In the genomic region with DNA sequence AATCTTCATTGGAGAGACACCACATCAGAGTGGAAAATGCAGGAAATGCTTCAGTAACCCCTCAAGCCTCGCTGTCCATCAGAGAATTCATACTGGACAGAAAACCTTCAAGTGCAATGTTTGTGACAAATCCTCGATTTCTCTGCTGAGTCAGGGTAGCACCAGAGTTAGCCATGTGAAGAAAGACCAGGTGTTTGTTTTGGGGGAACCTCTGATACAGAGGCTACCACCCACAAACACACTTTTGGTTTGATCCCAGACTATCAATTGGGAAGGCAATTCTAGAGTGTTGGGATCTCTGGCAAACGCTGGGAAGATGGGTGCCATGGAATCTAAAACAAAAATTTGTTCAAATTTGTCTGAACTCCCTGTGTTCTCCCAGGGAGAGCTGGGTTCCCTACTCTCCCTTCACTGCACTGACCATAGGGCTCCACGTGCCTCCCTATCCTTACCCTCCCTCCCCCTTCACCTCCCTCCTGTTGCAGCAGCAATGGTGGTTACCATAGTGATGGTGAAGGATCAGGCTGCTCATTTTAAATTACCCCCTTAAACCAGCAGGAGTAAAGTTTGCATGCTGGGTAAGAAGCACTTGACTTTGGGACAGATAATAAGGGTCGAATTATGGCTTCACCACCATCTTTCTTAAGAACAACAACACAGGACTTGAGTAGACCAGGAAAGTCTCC, we compare ENCODE assay signal across 15 mouse cellular contexts. TPM values are rescaled to one million over a fixed set of nuclear protein-coding genes. Genes with fewer than 3 reads are reported as not detected.
DNase-seq lines count a peak whose midpoint lies in the region; ATAC-seq and TF ChIP-seq lines count a peak whose summit lies in the region.
"Had no signal": no experiment of that assay in that cellular context is flagged by ENCODE, and none has a peak within 500 bp of the region (broad histone marks: within the 10 kb centered on the region; RNA-seq: fewer than 3 reads in every experiment).

No protein-coding gene starts in this region.

- DNase-seq in adrenal gland, adult 2 months = peak; percentile 19
- DNase-seq in adrenal gland, adult 18-20 months (ENCODE audit: low spot score in 2 of 2) = no peak
- DNase-seq in heart, adult 2 months = no peak
- DNase-seq in heart, postnatal 4 days = no peak
- DNase-seq in limb, embryonic 10.5 days (ENCODE audit: low spot score) = no peak
- peak; percentile 3 for DNase-seq in brain, embryonic 14.5 days (ENCODE audit: low read depth)
- DNase-seq in gastrocnemius, postnatal 36 days = no peak
- DNase-seq: kidney, adult 9 months had no signal

- no peak overlapping the region for H3K9ac ChIP-seq in heart, adult 2 months (ENCODE audit: low read depth, low read length)
- H3K9ac ChIP-seq in limb, embryonic 13.5 days = no peak overlapping the region
- H3K9ac ChIP-seq: intestine, embryonic 15.5 days; liver, embryonic 14.5 days; midbrain, embryonic 12.5 days had no signal

- TF ChIP-seq CTCF in heart, adult 2 months (IDR thresholded peaks at IDR 0.05) = no peak
- no peak for TF ChIP-seq CTCF in brain, embryonic 14.5 days (IDR thresholded peaks at IDR 0.05; ENCODE audit: borderline replicate concordance, extremely low read depth, insufficient read depth, insufficient read length)

- WGBS in heart, adult 2 months = 72% methylated on average over 5 of the region's 5 CpGs
- WGBS in limb, embryonic 13.5 days = 74% methylated on average over 5 of the region's 5 CpGs
- 73% methylated on average over 5 of the region's 5 CpGs for WGBS in limb, embryonic 10.5 days

- H3K27ac ChIP-seq in heart, adult 2 months = peak overlapping the region; percentile 99
- no peak overlapping the region for H3K27ac ChIP-seq in limb, embryonic 13.5 days
- H3K27ac ChIP-seq in limb, embryonic 10.5 days = no peak overlapping the region
- H3K27ac ChIP-seq: liver, embryonic 14.5 days had no signal

- TF ChIP-seq EP300 in heart, adult 2 months (IDR thresholded peaks at IDR 0.05; ENCODE audit: insufficient read depth, low read depth, low read length) = no peak

- intact Hi-C loops in heart, adult 2 months (cut with DNase I) = loop anchor here (10.0 kb wide), 2 partner anchors 296 to 586 kb away; partner anchors contain the start of gene Ppp2r1a
- intact Hi-C loops in gastrocnemius, postnatal 36 days (cut with DNase I) = no loop called here

- peaks cover 6% of the 10 kb centered on the region for H3K4me1 ChIP-seq in heart, adult 2 months (ENCODE audit: control insufficient read depth, insufficient read depth, low read length)
- peaks cover 24% of the 10 kb centered on the region for H3K4me1 ChIP-seq in limb, embryonic 13.5 days
- peaks cover 25% of the 10 kb centered on the region for H3K4me1 ChIP-seq in limb, embryonic 10.5 days

- ATAC-seq in limb, embryonic 13.5 days (ENCODE audit: low FRiP score, low read depth) = no peak
- ATAC-seq: CD4-positive, CD25-positive, alpha-beta regulatory T cell, adult 4 months; intestine, embryonic 15.5 days had no signal

- H3K79me2 ChIP-seq in heart, adult 2 months (replicated peaks; ENCODE audit: control insufficient read depth, insufficient read depth, low read length) = no peaks in the 10 kb centered on the region

- H3K4me2 ChIP-seq in limb, embryonic 13.5 days (replicated peaks) = peak overlapping the region; percentile 71; the same call in 1 of the 2 replicates

- H3K4me3 ChIP-seq in heart, adult 2 months = no peak overlapping the region; the same call in 1 of the 2 replicates
- H3K4me3 ChIP-seq in limb, embryonic 13.5 days = no peak overlapping the region
- H3K4me3 ChIP-seq in limb, embryonic 10.5 days = no peak overlapping the region

- TF ChIP-seq POLR2A in heart, adult 2 months (IDR thresholded peaks at IDR 0.05; ENCODE audit: insufficient read depth, low read depth, low read length) = no peak
- no peak for TF ChIP-seq POLR2A in brain, embryonic 14.5 days (IDR thresholded peaks at IDR 0.05; ENCODE audit: borderline replicate concordance, extremely low read depth, insufficient read depth, insufficient read length, poor library complexity, severe bottlenecking)

- no peaks in the 10 kb centered on the region for H3K27me3 ChIP-seq in heart, adult 2 months (ENCODE audit: control insufficient read depth, insufficient read depth, low read length)
- H3K27me3 ChIP-seq in limb, embryonic 13.5 days = no peaks in the 10 kb centered on the region
- no peaks in the 10 kb centered on the region for H3K27me3 ChIP-seq in limb, embryonic 10.5 days (ENCODE audit: low read depth, poor library complexity, severe bottlenecking)
- H3K27me3 ChIP-seq: hindbrain, embryonic 13.5 days; intestine, embryonic 15.5 days; midbrain, embryonic 12.5 days had no signal

- no peaks in the 10 kb centered on the region for H3K9me3 ChIP-seq in limb, embryonic 13.5 days
- no peaks in the 10 kb centered on the region for H3K9me3 ChIP-seq in limb, embryonic 10.5 days (replicated peaks)
- H3K9me3 ChIP-seq: G1E; hindbrain, embryonic 13.5 days; intestine, embryonic 15.5 days; midbrain, embryonic 12.5 days had no signal

- peaks cover 8% of the 10 kb centered on the region for H3K36me3 ChIP-seq in heart, adult 2 months (ENCODE audit: control insufficient read depth, insufficient read depth, low read length)
- no peaks in the 10 kb centered on the region for H3K36me3 ChIP-seq in limb, embryonic 13.5 days
- no peaks in the 10 kb centered on the region for H3K36me3 ChIP-seq in limb, embryonic 10.5 days
- H3K36me3 ChIP-seq: G1E; hindbrain, embryonic 13.5 days; intestine, embryonic 15.5 days; midbrain, embryonic 12.5 days had no signal

RNA-seq across cellular contexts. Expression of gene Zfp52, which starts 4.6 kb away (rescaled TPM):
- 10 to 100 TPM; 19.7 to 40.9 TPM for total RNA-seq in adrenal gland, adult 2 months (2021)
- polyA plus RNA-seq in adrenal gland, adult 2 months (2012; rRNA removed) = 0.17 and 0.26 TPM in 2 replicates
- total RNA-seq in adrenal gland, adult 18-20 months (2021) = 10 to 100 TPM; 21.3 to 41.2 TPM
- total RNA-seq in heart, adult 2 months (2021) = 1 to 10 TPM; 3.5 to 5.9 TPM
- polyA plus RNA-seq in heart, adult 2 months (2012; rRNA removed) = 1.1 and 1.9 TPM in 2 replicates
- 1 to 10 TPM; 6.7 to 7.6 TPM for total RNA-seq in heart, postnatal 4 days (2021)
- polyA plus RNA-seq in limb, embryonic 13.5 days (2015; fragmentation: Nextera tagmentation; extraction: Ambion mirVana) = 4.9 and 5.1 TPM in 2 replicates
- polyA plus RNA-seq in limb, embryonic 10.5 days (2016; fragmentation: Nextera tagmentation; extraction: Ambion mirVana) = 2.0 and 2.6 TPM in 2 replicates
- 1.0 and 1.5 TPM in 2 replicates for polyA plus RNA-seq in brain, embryonic 14.5 days (2012; rRNA removed)
- 1 to 10 TPM; 4.0 to 5.5 TPM for total RNA-seq in gastrocnemius, postnatal 36 days (2021)

RNA-seq across cellular contexts. Expression of gene Zfp948, which starts 36.0 kb away (rescaled TPM):
- 10 to 100 TPM in 1 of 2 experiments, 1 to 10 TPM in 1; 5.7 to 14.8 TPM for total RNA-seq in adrenal gland, adult 2 months (2021)
- 0.21 and 0.27 TPM in 2 replicates for polyA plus RNA-seq in adrenal gland, adult 2 months (2012; rRNA removed)
- 10 to 100 TPM in 1 of 2 experiments, 1 to 10 TPM in 1; 9.7 to 12.3 TPM for total RNA-seq in adrenal gland, adult 18-20 months (2021)
- total RNA-seq in heart, adult 2 months (2021) = 1 to 10 TPM; 2.7 to 3.7 TPM
- polyA plus RNA-seq in heart, adult 2 months (2012; rRNA removed) = 1.2 and 3.0 TPM in 2 replicates
- 10 to 100 TPM; 11.0 to 12.7 TPM for total RNA-seq in heart, postnatal 4 days (2021)
- polyA plus RNA-seq in limb, embryonic 13.5 days (2015; fragmentation: Nextera tagmentation; extraction: Ambion mirVana) = 16.9 and 17.9 TPM in 2 replicates
- 13.0 and 13.5 TPM in 2 replicates for polyA plus RNA-seq in limb, embryonic 10.5 days (2016; fragmentation: Nextera tagmentation; extraction: Ambion mirVana)
- polyA plus RNA-seq in brain, embryonic 14.5 days (2012; rRNA removed) = 12.1 and 14.4 TPM in 2 replicates
- total RNA-seq in gastrocnemius, postnatal 36 days (2021) = 1 to 10 TPM; 1.6 to 2.1 TPM

RNA-seq across cellular contexts. Expression of gene Zfp53, which starts 42.0 kb away (rescaled TPM):
- total RNA-seq in adrenal gland, adult 2 months (2021) = 1 to 10 TPM; 3.2 to 4.3 TPM
- 0.86 and 1.0 TPM in 2 replicates for polyA plus RNA-seq in adrenal gland, adult 2 months (2012; rRNA removed)
- total RNA-seq in adrenal gland, adult 18-20 months (2021) = 1 to 10 TPM; 3.1 to 4.7 TPM
- 1 to 10 TPM; 2.0 to 2.5 TPM for total RNA-seq in heart, adult 2 months (2021)
- 0.55 and 1.0 TPM in 2 replicates for polyA plus RNA-seq in heart, adult 2 months (2012; rRNA removed)
- 1 to 10 TPM; 2.6 to 3.0 TPM for total RNA-seq in heart, postnatal 4 days (2021)
- 12.4 TPM in 2 replicates for polyA plus RNA-seq in limb, embryonic 13.5 days (2015; fragmentation: Nextera tagmentation; extraction: Ambion mirVana)
- polyA plus RNA-seq in limb, embryonic 10.5 days (2016; fragmentation: Nextera tagmentation; extraction: Ambion mirVana) = 7.2 and 9.2 TPM in 2 replicates
- polyA plus RNA-seq in brain, embryonic 14.5 days (2012; rRNA removed) = 3.6 and 4.1 TPM in 2 replicates
- total RNA-seq in gastrocnemius, postnatal 36 days (2021) = 1 to 10 TPM; 1.3 to 1.8 TPM

Comparison
In these comparisons a context has a peak if more than half of its experiments do, and no peak if none do; other contexts are left out.
1. DNase-seq: peak in adrenal gland, adult 2 months (single experiment) and brain, embryonic 14.5 days (single experiment); none in adrenal gland, adult 18-20 months (0 of 2), heart, adult 2 months (0 of 2), heart, postnatal 4 days (single experiment), limb, embryonic 10.5 days (single experiment) and gastrocnemius, postnatal 36 days (0 of 2).